Mouse (Mus musculus): ENCODE data around the gene Elmod1.
A peak's percentile ranks its signal among the peaks of the same experiment; 100 is the strongest.
"Not testable (repeated sequence)": the region's sequence is repeated elsewhere in the genome, so short reads cannot be mapped to it uniquely, and the experiment has no call there.

The Elmod1 gene

DNA sequence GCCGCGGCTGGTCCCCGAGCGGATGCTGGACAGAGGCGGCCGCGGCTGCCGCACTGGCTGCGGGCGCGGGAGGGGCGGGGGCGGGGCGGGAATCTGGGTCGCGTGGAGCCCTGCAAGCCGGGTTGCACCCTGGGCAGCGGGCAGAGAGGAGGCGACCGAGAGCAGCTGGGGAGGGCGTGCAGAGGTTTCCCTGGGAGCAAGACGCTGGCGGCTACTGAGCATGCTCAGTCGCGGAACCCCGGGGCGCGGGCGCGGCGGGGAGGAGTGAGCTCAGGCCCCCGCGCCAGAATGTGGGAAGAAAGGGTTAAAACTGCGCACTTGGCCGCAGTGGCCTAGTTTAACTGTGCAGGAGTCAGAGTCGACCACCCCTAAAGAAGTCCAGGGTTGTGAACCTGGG lies at the start of gene Elmod1:
Elmod1 (minus strand) TSS at position 180 of the 397 bp plus-strand sequence.
- DNase-seq: peak; percentile 73

GRCm38 (mm10) chr9:54022795-54023194 lies 47.7 kb upstream of the Elmod1 start:
- no peak for DNase-seq

- no peak for DNase-seq
These were observed 19.4 kb upstream of the Elmod1 start for GRCm38 (mm10) chr9:53994528-53994927.

DNA sequence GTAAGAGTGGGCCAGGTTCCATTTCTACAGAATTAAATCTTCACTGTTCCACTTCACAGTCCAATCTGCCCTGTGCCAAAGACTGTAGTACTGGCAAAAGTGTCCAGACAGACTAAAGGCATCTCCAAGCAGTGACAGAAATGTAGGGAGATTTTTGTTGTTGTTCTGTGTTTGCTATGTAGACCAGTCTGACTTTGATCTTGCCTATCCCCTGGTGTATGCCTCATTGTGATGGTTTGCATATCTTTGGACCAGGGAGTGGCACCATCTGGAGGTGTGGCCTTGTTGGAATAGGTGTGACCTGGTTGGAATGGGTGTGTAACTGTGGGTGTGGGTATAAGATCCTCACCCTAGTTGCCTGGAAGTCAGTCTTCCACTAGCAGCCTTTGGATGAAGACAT lies 17.5 kb upstream of the Elmod1 start:
- not testable (repeated sequence) for DNase-seq

DNA sequence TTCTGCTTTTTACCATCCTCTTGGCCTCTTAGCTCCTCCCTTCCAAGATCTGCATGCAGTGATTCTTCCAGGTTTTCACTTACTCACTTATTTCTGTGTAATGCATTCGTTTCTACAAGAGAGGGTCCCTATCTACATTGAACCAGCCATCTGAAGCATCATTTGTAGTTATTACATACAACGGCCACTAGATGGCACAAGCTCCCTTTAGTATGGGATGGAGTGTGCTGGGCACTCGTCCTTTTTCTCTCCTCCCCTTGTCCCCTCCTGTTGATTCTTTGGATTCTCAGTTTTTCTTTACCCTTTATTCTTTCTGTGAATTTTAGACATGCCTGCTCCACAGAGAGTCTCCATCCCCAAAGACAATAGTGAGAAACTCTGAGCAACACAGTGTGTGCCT lies 15.8 kb upstream of the Elmod1 start:
- no peak for DNase-seq

GRCm38 (mm10) chr9:53986972-53987371 lies 11.9 kb upstream of the Elmod1 start:
- DNase-seq: peak; percentile 55

DNA sequence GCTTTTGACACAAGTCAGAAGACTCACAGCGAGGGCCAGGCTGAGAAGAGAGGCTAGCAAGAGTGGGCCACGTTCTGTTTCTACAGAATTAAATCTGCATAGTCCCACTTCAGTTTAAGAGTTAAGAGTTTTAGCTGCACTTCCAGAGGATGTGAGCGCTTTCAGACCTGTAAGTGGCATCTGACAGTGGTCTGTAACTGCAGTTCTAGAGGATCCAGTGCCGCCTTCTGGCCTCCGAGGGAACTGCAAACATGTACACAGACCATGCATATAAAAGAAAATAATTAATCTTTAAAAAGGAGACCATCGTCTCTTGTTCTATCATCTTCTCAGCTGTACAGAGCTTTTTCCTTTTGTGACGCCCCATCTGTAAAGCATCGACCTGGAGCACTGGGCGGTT lies 9.8 kb upstream of the Elmod1 start:
- DNase-seq: no peak

DNA sequence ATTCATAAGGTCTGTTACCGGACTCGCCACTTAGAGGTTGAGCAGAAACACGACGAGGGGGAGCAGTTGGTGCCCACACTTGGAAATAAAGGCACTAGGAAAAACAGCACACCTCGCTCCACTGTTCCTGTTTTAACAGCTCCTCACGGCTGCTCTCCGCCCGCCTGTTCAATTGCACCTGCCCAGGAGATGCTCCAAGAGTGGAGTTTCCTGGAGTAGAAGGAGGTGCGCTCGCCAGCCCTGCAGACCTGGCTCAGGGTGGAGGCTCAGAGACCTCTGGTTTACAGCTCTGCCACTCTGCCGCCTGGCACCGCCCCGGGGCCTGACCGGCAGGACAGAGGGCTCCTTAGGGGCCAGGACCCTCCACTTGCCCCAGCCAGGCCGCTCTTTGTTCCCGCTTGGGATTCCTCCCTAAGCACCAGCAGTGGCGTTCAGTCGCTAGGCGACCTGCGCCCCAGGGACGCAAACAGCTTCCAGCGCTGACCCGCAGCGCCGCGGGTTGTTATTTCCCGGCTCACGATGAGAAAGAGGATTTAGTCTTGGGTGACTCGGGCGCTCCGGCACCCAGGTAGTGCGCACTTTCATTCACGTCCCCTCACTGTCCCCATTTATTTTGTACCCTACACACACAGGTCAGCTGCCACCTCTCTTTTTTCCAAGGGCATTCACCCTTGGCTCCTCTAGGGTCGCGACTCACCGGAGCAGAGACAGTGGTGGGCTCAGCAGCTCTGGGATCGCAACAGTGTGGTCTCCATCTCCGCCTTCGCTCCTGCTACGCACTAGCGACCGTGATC lies 576 bp downstream of the Elmod1 start:
- DNase-seq: no peak

- DNase-seq: peak; percentile 33
These were observed 1.2 kb downstream of the Elmod1 start for GRCm38 (mm10) chr9:53973929-53974327.

GRCm38 (mm10) chr9:53973241-53973640 lies 1.9 kb downstream of the Elmod1 start:
- DNase-seq: no peak

- DNase-seq: no peak
These were observed 2.7 kb downstream of the Elmod1 start for GRCm38 (mm10) chr9:53972358-53972757.

- no peak for DNase-seq
These were observed 7.3 kb downstream of the Elmod1 start for GRCm38 (mm10) chr9:53967610-53968368.

DNA sequence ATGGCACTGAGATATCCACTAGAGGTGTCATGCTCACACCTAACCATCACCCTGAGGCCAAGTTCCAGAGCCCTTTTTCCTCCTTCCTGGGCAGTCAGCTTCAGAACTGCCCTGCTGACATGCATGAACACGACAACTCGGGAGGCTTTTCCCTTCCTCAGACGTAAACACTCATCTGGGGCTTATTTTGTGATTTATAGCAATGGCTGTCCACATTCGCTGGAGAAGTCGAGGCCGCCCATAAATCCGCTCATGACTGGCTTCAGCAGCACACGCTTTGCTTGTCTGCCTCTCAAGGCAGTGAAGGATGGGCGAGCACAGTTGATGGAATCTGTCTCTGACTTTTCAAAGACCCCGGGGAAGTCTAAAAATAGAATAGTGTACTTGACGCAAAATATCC lies 18.1 kb downstream of the Elmod1 start:
- DNase-seq: no peak

DNA sequence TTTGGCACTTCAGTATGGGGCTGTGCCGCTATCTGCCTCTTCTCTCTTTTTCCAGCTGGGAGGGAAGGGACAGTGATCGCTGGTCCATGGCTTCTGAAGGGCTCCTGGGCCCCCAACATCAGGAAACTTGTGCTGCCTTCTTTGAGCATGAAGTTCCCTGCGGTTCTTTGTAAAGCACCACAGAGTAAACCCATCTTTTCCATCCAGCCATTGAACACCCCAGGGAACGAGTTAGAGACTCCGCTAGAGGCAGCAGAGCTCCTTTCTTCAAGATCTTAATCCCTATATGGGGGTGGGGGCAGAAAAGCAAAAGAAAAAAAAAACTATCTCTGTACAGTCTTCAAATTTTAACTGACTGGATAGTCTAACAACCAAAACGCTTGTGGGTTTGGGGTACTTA lies 20.2 kb downstream of the Elmod1 start:
- no peak for DNase-seq

DNA sequence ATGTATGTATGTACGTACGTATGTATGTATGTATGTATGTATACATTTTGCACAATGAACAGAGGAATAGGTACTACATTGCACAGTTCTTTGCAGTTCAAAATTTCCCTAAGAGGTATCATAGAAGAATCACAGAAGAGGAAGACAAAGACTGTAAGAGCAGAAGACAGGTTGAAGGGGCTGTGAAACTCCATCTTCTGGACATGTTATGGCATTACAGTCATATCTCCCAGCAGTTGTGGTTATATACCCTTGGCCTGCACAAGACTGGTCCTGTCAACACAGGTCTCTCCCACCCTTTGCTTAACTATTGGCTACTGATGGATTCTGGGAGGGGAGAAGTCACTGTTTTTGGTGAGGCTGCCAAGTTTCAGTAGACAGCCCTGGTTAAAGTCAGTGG lies 27.6 kb downstream of the Elmod1 start:
- DNase-seq: no peak

GRCm38 (mm10) chr9:53938555-53938954 lies 36.5 kb downstream of the Elmod1 start:
- no peak for DNase-seq

DNA sequence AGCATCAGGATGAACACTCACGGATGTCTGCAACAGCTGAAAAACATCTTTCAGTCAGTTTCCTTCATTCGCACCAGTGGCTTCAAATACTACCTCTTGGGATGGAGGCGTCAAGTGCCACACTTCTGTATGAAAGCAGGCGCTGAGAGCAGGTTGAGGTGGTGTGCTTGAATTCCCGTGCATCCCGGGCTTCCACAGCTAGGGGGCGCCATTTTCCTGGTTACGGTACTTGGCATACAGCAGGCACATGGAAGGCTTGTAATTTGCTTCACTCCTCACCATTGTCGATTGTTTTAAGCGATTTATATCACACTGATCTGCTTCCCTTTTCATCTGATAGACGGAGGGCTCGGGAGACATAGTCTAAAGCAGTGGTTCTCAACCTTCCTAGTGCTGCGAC lies 40.9 kb downstream of the Elmod1 start:
- DNase-seq: peak; percentile 67

GRCm38 (mm10) chr9:53933375-53933774 lies 41.7 kb downstream of the Elmod1 start:
- DNase-seq: no peak

- DNase-seq: no peak
These were observed 44.2 kb downstream of the Elmod1 start for GRCm38 (mm10) chr9:53930906-53931305.

DNA sequence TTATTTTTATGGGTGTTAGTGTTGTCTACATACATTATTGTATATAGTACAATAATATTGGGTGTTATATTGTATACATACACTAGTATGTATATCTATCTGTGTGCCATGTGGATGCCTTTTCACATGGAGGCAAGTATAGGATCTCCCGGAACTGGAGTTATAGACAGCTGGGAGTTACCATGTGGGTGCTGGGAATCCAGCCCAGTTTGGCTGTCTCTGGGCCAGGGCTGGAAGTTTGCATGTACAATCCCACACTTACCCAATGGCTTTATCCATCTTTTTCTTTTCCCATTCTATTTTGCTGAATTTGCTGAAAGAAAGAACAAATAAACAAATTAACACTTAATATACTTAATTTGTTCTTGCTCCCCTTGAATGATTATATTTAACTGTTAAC lies 54.0 kb downstream of the Elmod1 start:
- DNase-seq: no peak

DNA sequence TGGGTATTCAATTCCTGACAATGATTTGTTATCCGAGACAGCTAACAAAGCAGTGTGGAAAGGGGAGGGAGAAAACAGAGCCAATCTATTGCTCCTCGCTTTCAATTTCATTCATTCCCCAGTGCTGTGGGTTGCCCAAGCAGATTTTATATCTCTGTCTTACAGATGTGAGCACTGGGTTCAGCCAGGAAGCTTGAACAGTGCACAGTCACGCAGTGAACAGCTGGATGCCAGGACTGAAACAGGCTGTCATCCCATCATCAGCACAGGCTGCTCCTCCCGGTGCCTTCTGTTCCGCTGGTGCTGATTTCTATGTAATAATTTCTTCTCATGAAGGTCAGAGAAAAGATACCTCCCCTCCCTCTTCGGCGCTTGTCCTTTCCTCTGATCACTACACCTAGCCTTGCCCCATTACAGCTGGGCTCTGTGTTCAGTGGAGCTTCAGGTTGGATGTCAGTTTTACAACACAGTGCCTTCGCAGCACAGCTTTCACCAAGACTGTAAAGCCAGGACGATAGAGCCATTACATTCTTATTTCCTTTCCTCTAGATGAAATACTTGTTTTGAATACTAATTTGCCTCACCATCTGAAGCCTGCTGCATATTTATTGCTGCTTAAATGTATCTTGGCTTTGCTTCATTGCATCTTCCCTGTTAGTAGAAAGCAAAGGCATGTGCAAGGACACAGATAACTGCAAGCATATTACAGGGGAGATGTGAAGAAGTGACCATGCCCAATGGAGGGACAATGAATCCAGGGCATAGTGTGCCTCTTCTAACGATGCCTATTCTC lies 59.0 kb downstream of the Elmod1 start:
- no peak for DNase-seq

DNA sequence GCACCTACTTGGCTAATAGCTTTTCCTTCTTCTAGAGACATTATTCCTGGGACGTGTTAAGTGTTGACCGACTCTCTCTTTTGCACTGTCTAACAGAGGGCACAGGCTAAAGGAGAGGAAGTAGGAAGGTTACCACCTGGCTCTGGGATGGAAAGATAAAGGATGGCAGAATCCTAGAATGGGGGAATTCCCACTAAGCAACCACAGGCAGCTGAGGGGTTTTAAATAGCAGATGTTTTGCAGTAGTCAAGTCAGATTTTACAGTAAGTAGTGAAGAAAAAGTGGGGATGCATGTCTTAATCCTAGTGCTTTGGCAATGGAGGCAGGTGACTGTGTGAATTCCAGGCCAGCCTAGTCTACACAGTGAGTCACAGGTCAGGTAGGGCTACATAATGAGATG lies 64.3 kb downstream of the Elmod1 start:
- DNase-seq: no peak

GRCm38 (mm10) chr9:53910331-53910730 lies 64.8 kb downstream of the Elmod1 start:
- DNase-seq: no peak

GRCm38 (mm10) chr9:53906798-53907197 lies 68.3 kb downstream of the Elmod1 start:
- DNase-seq: no peak

All from layer of hippocampus, adult 9-11 months (tissue).